Mouse (Mus musculus) frontal cortex, postnatal 14 days (tissue): ENCODE measurements at regions not wholly inside any gene's neighbourhood (a gene's known extent, or its start where the extent isn't known, plus 50 kb on each side); places are given as distances from the start of the nearest gene placed in this dataset.

Experiments
- DNase-seq, 2 experiments: peaks; one replicate each; pipeline ENCODE4 v3.0.0; 2022; ENCODE audit warnings: low spot score in 2 of 2

DNA sequence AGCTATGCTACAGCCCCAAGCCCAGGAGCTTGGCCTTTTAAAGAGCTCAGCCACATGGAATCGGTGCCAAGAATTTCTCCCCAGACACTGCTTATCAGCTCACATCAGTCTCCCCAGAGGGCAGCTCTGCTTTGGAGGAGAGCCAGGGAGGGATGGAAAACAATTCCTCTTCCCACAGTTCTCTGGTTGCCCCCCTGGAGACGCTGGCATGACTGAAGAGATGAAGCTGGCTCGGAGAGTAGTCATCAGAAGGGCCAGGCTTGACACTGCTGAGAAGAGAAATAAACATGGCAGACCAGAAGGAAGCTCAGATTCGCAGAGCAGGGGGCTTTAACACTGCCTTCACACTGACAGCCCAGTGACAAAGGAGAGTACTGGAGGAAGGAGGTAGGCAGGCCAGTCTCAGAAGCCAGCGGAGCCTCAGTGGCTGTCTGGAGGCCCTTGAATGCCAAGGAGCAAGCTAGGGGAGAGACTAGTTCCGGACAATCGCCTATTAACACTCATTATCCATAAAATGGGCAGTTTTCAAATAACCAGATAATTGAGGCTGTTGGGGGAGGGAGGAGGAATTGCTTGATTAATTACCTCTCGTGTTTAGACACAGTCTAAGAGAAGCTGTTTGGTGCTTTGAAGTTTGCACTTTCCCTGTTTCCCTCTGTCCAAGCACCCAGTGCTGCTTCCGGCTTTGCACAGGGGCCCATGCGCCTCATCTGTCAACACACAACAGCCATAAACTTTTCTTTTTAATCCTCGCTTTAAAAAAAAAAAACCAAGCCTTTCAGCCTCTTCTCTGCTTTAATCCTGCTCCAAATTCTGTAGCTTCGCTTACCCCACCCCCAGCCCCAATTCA lies 148.3 kb downstream of the Ddx1 start:
- no peak for DNase-seq

DNA sequence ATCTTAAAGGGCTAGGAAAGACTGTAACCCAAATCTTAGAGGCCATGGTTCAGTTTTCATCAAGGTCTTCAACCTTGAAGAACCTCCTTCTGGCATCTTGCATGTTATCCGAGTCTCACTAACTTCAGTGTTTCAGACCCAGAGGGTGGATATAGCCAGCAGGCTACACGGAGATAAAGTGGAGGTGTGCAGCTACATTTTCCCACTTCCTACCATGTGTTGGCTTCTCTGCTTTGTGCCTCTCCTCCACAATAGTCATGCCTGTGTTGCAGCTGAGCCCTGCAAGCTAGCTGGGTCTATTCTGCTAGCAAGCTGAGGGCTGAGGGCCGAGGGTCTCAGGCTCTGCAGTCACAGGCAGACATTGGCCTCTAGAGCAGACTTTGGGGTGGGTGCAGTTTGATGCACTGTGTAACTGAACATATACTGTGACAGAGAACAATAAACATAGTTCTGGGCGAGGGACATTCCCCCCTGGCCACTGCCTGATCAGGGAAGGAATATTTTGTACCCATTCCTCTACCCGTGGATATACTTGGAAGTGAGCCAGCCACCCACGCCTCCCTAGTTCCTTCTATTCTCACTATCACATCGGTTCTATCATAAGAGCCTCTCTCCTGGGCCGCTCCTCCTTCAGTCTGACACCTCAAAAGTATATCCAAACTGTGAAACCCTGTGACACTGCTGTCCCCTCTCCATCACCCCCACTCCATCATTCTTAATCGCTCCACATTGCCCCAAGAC lies 152.6 kb upstream of the Mycn start:
- DNase-seq, result no peak

DNA sequence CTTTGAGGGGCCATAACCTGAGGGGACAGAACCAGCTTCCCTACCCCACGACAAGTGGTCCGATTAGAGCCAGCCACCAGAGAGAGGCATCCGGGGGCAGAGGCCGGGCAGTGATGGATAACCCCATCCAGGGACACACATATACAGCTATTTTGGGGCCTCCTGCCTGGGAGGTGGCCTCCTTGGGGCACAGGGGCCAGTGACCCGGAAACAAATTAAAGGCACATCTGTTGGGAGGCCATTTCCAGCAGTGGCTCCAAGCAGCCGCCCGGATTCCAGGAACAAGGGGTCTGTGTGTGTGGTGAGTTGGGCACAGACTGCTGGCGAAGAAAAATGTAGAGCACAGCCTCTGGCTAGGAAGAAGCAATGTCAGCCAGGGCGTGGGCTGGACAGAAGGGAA lies 144.2 kb upstream of the Mycn start:
- DNase-seq, result no peak

DNA sequence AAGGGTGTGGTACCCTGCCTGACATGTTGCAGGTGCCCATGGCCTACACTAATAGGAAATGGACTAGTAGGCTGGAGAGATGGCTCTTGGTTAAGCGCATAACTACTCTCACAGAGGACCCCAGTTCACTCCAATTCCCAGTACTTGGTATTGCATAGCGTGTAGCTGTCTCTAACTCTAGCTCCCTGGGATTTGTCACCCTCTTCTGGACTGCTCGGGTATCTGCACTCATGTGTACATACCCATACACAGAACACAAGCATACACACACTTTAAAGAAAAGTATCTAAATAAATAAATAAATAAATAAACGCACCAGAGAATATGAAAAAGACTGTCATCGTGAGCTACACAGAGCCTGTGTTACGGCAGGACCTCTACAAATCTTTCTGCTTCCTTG lies 143.8 kb upstream of the Mycn start:
- DNase-seq, result no peak

DNA sequence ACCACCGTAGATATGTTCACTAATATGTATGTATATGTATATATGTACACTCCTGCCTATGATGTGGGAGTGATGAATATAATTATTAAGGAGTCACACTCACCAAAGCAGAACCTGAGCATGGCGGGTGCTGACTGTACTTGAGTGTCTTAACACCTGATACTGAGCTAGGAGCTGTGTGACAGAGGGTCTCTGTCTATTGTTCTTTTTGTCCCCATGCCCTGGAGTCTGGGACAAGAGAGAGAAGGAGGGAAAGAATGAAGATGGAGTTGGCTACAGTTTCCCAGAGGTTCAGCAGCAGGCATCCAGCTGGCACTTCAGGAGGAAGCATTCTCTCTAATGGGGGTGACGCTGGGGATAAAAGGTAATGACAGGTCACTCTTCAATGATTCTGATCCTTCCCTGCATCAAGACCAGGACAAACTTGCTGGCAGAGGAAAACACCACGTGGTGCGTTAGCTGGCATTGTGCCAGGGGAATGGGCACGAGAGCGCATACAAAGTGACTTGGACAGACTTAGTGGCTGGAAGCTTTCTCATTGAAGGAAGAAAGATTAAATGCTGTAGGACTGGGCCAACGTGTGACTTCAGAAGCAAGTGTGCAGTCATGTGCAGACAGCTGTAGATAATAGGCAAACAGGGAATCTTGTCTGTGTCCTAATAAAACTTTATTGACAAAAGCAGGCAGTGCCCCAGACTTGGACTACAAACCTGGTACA lies 141.8 kb upstream of the Mycn start:
- peak; percentile 29 to 37 for DNase-seq

DNA sequence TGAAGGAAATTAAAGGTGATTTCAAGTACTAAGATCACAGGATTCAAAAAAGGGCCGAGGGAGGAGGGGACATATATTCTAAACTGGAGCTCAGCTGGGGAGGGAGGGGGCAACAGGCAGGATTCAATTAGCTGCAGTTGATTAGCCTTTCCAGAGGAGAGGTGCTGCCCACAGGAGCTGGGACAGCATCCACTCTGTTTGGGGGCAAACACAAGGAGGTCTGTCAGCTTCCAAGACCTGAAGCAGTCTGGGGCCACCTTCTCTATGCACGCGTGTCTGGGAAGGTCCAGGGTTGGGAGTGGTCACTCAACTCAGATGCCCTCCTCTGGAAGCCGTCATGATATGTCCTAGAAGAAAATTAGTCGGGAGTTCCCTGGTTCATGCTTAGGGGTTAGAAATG lies 139.1 kb upstream of the Mycn start:
- DNase-seq, result no peak

DNA sequence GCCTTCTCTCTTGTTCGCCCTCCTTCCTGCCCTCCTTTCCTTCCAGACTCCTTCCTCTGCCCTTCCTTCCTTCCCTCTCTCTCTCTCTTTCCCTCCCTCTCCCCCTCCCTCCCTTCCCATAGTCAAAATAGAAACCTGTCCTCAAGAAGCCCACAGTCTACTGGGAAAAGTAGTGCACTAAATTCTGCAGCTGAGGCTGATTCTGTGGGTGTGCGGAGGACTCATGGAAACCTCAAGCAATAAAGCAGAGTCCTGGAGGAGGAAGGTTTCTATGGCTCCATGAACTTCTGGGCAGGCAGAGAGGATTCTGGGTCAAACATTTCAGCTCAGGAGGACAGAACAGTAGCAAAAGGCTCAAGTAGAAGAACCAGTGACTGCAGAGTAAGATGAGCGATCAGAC lies 138.1 kb upstream of the Mycn start:
- no peak for DNase-seq

DNA sequence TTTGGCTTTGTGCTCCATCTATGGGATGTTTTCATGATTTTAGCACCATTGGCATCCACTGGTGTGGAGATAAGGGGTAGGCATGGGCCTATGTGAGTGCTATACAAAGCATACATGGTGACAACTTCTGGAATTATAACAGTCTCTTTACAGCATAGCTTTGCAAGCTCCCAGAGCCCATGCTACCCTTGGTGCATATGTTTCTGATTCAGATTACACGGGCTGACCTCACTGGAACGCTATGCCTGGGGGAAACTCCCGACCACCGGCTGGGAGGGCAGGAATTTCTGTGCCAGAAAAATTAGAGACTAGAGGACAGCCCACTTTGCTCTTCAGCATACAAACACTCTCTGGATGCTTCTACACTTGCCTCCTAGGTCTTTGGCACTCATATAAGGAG lies 136.0 kb upstream of the Mycn start:
- no peak for DNase-seq

DNA sequence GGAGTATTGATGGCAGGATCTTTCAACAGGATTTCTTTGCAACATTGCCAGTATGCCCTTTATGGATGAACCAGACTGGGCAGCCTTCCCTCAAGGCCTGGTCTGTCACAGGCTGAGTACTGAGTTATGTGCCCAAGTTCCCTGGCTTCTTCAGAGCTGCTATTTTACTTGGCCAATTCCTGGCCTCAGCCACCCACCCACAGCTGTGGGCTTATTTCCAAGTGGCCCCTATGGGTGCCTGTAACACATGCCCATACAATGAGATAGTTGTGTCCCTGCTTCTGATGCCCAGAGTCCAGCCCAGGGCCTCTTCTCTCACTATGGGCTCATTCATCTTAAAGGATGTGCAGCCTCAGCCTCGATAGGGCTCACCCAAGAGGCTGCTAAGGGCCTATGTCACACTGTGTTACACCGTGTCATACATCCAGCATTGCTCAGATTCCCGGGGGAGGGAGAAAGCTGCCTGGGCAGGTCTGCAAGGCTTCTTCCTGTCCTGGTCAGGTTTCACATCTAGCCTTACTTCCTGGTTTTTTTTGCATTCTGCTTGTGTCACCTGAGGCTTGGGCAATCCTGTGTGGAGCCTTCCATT lies 135.1 kb upstream of the Mycn start:
- DNase-seq, result no peak

DNA sequence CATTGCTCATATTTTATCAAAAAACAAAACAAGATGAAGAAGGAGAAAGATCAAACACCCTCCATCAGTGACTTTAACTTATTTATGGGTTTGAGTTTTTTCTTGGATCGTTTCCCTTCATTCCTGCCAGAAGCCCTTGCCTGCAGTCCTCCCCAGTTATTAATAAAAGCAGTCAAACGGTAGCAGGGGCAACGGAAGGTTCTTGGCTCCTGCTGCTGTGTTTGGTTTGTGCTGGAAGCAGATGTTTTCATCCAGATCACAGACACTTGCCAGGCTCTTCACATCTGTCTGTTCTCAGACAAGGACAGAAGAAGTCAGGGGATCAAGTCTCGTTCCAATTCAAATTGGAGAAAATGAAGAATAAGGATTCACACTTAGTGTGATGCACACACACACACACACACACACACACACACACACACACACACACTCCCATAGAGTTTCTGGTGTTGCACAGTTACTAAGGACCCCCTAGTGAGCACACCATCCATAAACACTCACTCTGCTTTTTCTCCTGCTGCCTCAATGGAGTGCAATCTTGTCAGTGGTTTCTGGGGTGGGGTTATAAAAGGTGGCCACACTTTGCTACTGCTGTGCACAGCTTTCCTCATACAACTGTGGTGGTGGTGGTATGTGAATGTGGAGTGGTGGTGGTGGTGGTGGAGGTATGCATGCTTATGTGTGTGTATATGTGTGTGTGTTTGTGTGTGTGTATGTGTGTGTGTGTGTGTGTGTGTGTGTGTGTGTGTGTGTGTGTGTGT lies 131.6 kb upstream of the Mycn start:
- DNase-seq, result no peak

DNA sequence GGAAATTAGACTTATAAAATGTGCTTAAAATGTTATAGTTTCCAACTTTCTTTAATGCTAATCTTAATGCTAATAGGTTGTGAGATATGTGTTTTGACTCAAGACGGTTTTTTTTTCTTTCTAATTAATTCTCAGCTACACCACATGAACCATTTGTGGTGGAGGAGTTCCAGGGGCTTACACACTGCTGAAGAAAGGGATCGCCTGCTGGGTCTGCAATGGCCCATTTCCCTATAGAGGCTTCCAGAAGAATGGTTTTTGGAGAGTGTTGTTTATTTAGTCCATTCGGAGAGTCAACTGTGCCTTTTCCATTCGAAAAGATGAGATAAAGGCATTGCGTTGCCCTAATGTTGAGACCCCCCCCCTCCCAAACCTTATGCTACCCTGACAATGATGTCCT lies 125.6 kb upstream of the Mycn start:
- no peak for DNase-seq

DNA sequence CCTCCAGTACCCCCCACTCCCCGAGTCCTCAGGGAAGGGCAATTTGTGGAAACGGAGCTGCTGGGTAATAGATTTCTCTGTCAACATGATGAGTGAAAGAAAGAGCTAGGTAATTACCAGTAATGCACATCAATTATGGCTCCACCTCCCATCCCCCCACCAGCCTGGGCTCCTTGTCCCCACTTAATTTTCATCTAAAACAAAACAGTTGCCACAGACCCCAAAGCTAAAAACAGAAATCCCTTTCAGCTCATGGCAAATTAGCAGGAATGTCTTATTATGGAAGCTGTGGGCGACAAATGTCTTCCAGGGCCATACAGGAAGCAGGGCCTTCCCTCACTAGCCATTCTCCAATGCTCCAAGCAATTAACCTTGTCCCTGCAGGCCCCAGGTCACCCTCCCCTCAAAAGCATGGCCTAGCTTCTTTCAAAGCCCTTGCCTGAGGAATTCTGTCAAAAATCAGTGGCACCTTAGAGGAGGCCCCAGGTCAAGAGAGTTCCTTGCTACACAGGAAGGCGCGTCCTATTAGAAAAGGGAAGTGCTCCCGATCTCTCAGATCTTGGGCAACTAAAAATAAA lies 125.0 kb upstream of the Mycn start:
- DNase-seq, result no peak

DNA sequence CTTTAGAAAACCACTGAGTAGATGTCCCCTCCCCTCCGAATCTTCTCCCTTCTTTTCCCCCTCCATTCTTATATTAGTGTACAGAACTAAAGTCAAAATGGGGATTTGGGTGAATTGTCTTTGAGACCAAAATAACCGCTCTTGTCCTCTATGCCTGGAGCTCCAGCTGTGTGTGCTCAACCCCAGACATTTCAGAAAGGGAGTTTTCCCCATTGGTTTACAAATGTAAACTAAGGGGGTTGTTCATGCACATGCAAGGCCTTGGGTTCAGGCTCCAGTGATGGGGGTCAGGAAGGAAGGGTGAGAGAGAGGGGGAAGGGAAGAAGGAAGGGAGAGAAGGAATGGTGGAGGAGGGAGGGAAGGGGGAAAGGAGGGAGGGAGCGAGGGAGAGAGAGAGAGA lies 117.8 kb upstream of the Mycn start:
- DNase-seq, result no peak

DNA sequence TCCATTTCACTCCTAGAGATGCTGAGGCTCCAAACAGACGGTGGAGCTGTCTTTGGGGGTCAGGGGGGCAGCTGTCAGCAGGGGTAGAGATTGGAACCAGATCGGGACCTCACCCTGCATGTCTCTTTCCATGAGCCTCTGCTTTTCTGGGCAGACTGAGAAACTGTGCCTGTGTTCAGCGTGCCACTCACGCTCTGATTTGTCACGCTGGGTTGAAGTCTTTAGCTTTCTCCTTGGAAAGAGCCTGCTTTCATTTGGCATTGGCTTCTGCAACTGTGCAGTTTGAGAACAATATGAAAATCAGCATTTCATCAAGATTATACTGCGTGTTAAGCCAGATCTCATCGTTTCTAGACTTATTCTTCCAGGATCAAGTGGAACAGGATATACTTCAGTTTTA lies 114.5 kb upstream of the Mycn start:
- DNase-seq, result no peak

DNA sequence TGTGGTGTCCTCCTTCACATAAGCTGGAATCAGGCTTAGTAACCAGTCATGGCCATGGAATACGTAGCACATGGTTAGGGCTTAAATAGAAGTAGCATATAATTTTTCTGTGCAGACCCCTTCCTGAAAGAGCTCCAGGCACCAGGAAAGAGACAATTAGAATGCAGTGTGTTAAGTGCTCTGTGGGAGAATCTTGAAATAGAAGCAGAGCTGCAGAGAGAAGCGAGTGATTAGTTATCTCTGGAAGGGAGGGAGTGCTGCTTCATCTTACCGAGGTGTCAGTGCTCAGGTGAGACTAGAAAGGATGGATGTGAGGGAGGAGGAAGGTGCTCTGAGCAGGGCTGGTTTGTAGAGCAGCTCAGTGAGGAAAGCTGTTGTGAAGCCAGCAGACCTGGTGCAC lies 112.9 kb upstream of the Mycn start:
- peak in 1 of 2 experiments; percentile 23 for DNase-seq

DNA sequence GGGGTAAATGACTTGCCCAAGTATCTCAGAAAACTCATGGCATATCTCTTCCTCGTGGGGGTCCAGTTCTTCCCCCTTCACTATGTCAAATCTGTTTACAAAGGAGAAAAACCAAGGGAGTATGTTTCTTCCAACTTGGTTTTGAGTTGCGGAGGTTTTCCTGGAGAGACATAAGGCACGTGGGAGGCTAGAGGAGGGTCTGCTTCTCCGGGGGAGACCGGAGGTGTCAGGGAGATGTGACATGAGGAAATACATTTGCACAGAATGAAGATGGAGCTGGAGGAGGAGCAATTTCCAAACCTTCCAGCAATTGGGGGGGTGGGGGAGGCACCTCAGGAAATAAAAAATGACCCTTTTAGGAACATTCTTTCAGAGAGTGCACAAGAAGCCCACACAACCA lies 112.0 kb upstream of the Mycn start:
- no peak for DNase-seq

DNA sequence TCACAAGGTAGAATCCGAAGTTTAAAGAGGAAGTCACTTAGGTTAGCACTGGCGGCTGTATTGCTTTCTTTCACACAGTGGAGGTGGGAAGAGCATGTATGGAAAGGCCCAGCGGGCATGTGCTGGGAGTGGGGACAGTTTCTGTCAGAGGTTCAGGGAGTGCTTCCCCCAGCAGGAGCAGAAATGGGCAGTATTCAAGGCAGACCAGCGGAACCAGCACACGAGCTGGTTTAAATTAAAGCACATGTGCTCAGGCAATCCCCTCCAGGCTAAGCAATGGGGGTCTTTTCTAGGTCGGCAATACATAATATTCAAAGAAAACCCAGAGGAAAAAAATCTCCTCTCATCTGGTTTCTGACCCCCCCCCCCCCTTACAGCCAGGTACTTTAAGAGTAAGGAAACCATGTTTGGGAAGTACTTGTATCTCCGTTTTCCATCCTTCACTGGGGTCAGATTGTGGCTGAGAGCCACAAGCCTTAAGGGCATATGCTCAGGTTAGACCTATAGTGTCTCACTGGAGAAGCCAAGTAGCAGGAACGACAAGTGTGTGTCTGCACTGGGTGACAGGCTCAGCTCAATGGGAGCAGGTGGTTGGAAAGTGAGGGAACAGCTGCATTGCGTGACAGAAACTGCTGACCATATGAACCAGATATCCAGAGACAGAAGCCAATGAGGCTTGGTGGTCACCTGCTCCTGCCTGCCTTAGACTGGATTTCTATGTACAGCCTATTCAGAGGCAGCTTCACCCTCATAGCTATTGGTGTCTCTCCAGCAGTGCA lies 111.3 kb upstream of the Mycn start:
- DNase-seq, result no peak

DNA sequence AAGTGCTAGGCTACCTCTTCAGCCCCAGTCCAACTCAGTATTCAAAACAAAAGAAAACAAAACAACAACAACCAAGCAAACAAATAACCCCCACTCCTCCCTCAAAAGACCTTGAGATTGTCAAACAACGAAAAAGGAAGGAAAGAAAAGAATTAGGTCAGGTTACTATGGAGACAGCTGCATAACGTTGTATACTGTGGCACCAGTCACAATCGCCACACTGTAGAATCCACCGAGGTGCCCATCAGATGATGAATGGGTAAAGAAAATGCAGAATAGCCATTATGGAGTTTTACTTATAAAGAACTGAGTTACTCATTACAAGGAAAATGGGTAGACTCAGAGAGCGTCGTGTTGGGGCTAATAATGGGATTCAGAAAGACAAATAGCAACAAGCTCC lies 110.5 kb upstream of the Mycn start:
- DNase-seq, result no peak

DNA sequence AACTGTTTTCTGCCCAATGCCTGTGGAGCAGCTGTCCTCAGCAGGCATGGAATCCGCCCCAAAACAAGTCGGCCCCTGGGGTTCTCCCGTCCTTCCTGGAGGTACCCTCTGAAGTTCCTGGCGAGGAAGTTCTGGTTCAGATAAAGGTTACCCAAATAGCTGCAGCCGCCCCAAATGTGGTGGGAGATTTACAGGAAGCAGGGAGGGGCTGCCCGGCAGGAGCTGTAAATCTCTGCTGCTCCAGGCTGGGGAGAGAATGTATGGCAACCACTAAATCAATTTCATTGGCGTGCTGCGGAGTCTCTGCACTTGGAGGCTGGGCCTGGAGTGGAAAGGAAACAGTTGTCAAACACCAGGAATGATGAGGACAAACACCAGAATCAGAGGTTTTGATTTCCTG lies 107.9 kb upstream of the Mycn start:
- DNase-seq, result no peak

DNA sequence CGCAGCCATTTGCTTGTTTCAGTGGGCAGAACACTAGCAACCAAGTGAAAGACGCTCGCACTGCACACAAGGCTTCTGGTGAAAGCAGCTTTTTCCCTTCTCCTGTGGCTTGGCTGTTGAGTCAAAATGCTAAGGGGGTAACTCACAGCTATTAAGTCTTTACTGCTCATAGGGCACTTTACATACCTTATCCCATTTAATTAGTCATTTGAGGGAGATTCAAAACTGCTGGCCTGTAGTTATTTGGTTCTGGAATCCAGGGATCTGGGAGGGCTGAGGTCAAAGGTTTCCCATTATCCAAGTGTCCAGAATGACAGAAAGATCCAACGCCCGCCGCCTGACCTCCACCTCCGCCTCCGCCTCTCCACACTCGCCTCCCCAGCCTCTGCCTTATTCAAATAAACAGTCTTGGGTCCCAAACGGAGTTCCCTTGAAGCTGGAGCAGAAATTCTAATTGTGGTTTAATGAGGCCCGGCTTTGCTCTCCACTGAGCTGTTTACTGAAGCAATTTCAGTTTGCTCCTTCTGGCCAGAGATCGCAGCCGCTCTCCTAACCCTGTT lies 106.5 kb upstream of the Mycn start:
- no peak for DNase-seq
